Mouse (Mus musculus): ENCODE measurements at regions not wholly inside any gene's neighbourhood (a gene's known extent, or its start where the extent isn't known, plus 50 kb on each side); places are given as distances from the start of the nearest gene placed in this dataset.

GRCm38 (mm10) chr2:169461491-169462039 is 126.0 kb downstream of the Gm11011 start:
- no peak for DNase-seq
- no peak for TF ChIP-seq CTCF (IDR thresholded peaks at IDR 0.05; ENCODE audit: insufficient read depth, low read length)
- no peak for TF ChIP-seq POLR2A (IDR thresholded peaks at IDR 0.05; ENCODE audit: borderline replicate concordance, extremely low read depth, low read depth, low read length)
- no peaks in the 10 kb centered on the region for H3K4me1 ChIP-seq (ENCODE audit: control insufficient read depth, insufficient read depth, low read length)
- WGBS, result 75% methylated on average over 12 of the region's 12 CpGs
- no peak overlapping the region for H3K4me3 ChIP-seq (replicated peaks; ENCODE audit: extremely low read depth, low read depth, low read length)

GRCm38 (mm10) chr2:169452956-169453355 is 134.6 kb downstream of the Gm11011 start:
- DNase-seq, result no peak
- H3K4me3 ChIP-seq (replicated peaks; ENCODE audit: extremely low read depth, low read depth, low read length), result no peak overlapping the region
- TF ChIP-seq POLR2A (IDR thresholded peaks at IDR 0.05; ENCODE audit: borderline replicate concordance, extremely low read depth, low read depth, low read length) (no peak), CTCF (IDR thresholded peaks at IDR 0.05; ENCODE audit: insufficient read depth, low read length) (no peak)
- 73% methylated on average over 8 of the region's 8 CpGs for WGBS
- H3K4me1 ChIP-seq (ENCODE audit: control insufficient read depth, insufficient read depth, low read length), result no peaks in the 10 kb centered on the region

- Histone ChIP-seq H3K4me3 (replicated peaks; ENCODE audit: extremely low read depth, low read depth, low read length) (no peak overlapping the region), H3K4me1 (ENCODE audit: control insufficient read depth, insufficient read depth, low read length) (no peaks in the 10 kb centered on the region)
- TF ChIP-seq POLR2A (IDR thresholded peaks at IDR 0.05; ENCODE audit: borderline replicate concordance, extremely low read depth, low read depth, low read length), result no peak
- DNase-seq, result no peak
- WGBS, result 82% methylated on average over 6 of the region's 6 CpGs
Measured at GRCm38 (mm10) chr2:169450801-169451200, 136.7 kb downstream of the Gm11011 start.

- H3K4me1 ChIP-seq (ENCODE audit: control insufficient read depth, insufficient read depth, low read length), result no peaks in the 10 kb centered on the region
- DNase-seq, result no peak
- WGBS, result 63% methylated on average over 6 of the region's 6 CpGs
- TF ChIP-seq POLR2A (IDR thresholded peaks at IDR 0.05; ENCODE audit: borderline replicate concordance, extremely low read depth, low read depth, low read length) (no peak), CTCF (IDR thresholded peaks at IDR 0.05; ENCODE audit: insufficient read depth, low read length) (no peak)
- H3K4me3 ChIP-seq (replicated peaks; ENCODE audit: extremely low read depth, low read depth, low read length), result no peak overlapping the region
Measured at GRCm38 (mm10) chr2:169447495-169448280, 139.9 kb downstream of the Gm11011 start.

DNA sequence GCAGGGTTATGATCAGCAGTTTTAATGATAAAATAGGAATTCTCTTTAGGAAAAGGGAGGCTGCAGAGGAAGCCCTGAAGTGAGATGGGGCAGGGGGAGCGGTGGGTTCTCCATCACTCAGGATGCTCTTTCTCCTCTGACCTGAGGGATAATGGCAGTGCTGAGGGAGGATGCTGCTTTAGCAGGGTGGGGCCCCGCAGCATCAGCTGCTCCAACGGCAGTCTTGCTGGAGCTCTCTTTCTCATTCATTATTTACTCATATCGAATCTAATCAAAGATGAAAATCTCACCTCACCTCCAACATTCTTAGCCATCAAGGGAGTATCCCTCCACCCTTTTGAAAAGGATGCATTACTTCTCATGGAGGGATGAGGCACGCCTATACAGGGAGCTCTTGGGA is 141.7 kb downstream of the Gm11011 start:
- DNase-seq, result no peak
- H3K4me3 ChIP-seq (replicated peaks; ENCODE audit: extremely low read depth, low read depth, low read length), result no peak overlapping the region
- H3K4me1 ChIP-seq (ENCODE audit: control insufficient read depth, insufficient read depth, low read length), result no peaks in the 10 kb centered on the region
- TF ChIP-seq CTCF (IDR thresholded peaks at IDR 0.05; ENCODE audit: insufficient read depth, low read length), result no peak
- TF ChIP-seq POLR2A (IDR thresholded peaks at IDR 0.05; ENCODE audit: borderline replicate concordance, extremely low read depth, low read depth, low read length), result no peak
- 83% methylated on average over 5 of the region's 5 CpGs for WGBS

DNA sequence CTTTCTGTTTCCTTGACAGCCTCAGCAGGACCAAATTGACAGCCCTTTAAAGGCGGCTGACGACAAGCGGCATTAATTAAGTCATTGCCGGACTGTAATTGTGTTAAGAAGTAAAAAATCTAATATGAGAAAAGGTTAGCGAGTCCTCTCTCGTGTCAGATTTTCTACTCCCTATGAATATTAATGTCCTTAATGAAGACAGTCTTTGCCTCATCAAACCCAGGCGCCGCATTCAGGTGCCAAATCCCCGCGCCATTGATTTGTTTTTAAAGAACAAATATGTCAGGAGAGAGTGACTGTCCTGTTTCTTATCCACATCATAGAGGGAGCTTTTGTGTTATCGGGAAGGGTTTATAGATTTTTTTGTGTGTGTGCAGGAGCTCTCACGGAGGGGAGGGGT is 142.2 kb downstream of the Gm11011 start:
- no peaks in the 10 kb centered on the region for H3K4me1 ChIP-seq (ENCODE audit: control insufficient read depth, insufficient read depth, low read length)
- no peak for DNase-seq
- 91% methylated on average over 12 of the region's 12 CpGs for WGBS
- TF ChIP-seq CTCF (IDR thresholded peaks at IDR 0.05; ENCODE audit: insufficient read depth, low read length), result no peak
- TF ChIP-seq POLR2A (IDR thresholded peaks at IDR 0.05; ENCODE audit: borderline replicate concordance, extremely low read depth, low read depth, low read length), result no peak
- no peak overlapping the region for H3K4me3 ChIP-seq (replicated peaks; ENCODE audit: extremely low read depth, low read depth, low read length)

DNA sequence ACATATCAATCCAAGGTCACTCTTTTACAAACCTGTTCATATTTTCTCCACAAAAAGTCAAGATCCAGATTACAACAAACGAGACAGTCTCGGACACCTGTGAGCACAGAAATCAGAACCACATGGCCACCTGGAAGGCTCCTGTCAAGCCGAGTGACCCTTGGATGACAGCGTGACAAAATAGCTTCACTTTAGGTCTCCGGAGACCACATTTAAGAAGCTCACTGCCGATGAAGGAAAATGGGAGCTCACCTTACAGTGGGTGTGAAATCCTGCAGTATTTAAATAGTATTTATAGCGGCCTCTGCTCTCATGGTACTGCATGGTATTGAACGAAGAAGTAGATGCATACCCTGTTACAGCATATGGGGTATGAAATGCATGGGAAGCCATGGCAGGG is 144.3 kb downstream of the Gm11011 start:
- TF ChIP-seq POLR2A (IDR thresholded peaks at IDR 0.05; ENCODE audit: borderline replicate concordance, extremely low read depth, low read depth, low read length), result no peak
- no peak for TF ChIP-seq CTCF (IDR thresholded peaks at IDR 0.05; ENCODE audit: insufficient read depth, low read length)
- no peak for DNase-seq
- WGBS, result 92% methylated on average over 8 of the region's 8 CpGs
- no peak overlapping the region for H3K4me3 ChIP-seq (replicated peaks; ENCODE audit: extremely low read depth, low read depth, low read length)
- no peaks in the 10 kb centered on the region for H3K4me1 ChIP-seq (ENCODE audit: control insufficient read depth, insufficient read depth, low read length)

DNA sequence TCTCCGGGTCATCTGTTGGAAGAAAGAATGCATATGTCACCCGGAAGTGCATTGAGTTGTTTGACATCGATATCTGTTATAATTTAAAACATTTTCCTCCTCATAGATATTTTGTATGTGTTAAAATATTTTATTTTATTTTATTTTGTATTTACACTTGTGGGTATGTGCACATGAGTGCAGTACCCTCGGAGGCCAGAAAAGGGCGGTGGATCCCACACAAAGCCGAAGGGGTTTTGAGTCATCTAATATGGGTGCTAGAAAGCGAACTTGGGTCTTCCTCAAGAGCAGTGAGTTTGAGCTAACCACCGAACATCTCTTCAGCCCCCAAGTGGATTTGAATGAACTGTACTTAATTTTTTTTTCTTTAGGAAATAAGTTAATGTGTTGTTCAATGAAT is 156.0 kb downstream of the Gm11011 start:
- TF ChIP-seq POLR2A (IDR thresholded peaks at IDR 0.05; ENCODE audit: borderline replicate concordance, extremely low read depth, low read depth, low read length) (no peak), CTCF (IDR thresholded peaks at IDR 0.05; ENCODE audit: insufficient read depth, low read length) (no peak)
- no peaks in the 10 kb centered on the region for H3K4me1 ChIP-seq (ENCODE audit: control insufficient read depth, insufficient read depth, low read length)
- DNase-seq, result no peak
- 95% methylated on average over 8 of the region's 8 CpGs for WGBS
- no peak overlapping the region for H3K4me3 ChIP-seq (replicated peaks; ENCODE audit: extremely low read depth, low read depth, low read length)

DNA sequence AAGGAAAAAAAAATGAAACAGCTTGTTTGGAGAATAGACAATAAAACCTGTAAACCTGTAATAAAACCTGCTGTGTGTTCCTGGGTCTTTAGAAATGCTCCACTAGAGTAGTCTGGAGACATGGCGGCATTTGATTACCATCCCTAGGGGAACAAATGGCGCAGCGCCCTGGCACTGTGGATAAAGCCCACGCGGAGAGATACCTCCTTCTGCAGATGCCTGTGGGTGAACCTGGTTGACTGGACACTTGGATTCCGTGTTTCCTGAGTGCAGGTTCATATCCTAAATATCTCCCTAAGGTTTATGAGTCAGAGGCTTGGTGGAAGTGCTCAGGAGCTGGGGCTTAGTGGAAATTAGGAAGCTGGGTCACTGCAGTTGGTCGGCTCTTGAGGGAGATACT is 158.1 kb downstream of the Gm11011 start:
- DNase-seq, result no peak
- WGBS, result 88% methylated on average over 7 of the region's 7 CpGs
- Histone ChIP-seq H3K4me3 (replicated peaks; ENCODE audit: extremely low read depth, low read depth, low read length) (no peak overlapping the region), H3K4me1 (ENCODE audit: control insufficient read depth, insufficient read depth, low read length) (no peaks in the 10 kb centered on the region)
- TF ChIP-seq CTCF (IDR thresholded peaks at IDR 0.05; ENCODE audit: insufficient read depth, low read length) (no peak), POLR2A (IDR thresholded peaks at IDR 0.05; ENCODE audit: borderline replicate concordance, extremely low read depth, low read depth, low read length) (no peak)
